Mouse (Mus musculus) liver, embryonic 12.5 days (tissue): ENCODE data around the gene Olfr113. TPM values are rescaled to one million over a fixed set of nuclear protein-coding genes. Genes with fewer than 3 reads are reported as not detected.
"Not testable (repeated sequence)": the region's sequence is repeated elsewhere in the genome, so short reads cannot be mapped to it uniquely, and the experiment has no call there.

ENCODE experiments used
- ATAC-seq: fragments of 200-750 bp; cut with Nextera tagmentation; 2 replicates; pipeline ENCODE4 v1.8.0; 2017; ENCODE audit warnings: moderate number of reproducible peaks, mild to moderate bottlenecking, moderate library complexity
- H3K27ac ChIP-seq: fragments of 300-500 bp; sonication (generic); 2 replicates; pipeline ENCODE4 v1.5.1; 2016; ENCODE audit warnings: mild to moderate bottlenecking
- H3K27me3 ChIP-seq: fragments of 300-500 bp; sonication (generic); replicated peaks from 2 replicates; pipeline ENCODE4 v1.6.1; 2016; ENCODE audit warnings: mild to moderate bottlenecking, moderate library complexity
- H3K36me3 ChIP-seq: fragments of 300-500 bp; sonication (generic); 2 replicates; pipeline ENCODE4 v1.6.1; 2016; ENCODE audit warnings: mild to moderate bottlenecking, moderate library complexity
- H3K4me1 ChIP-seq: fragments of 300-500 bp; sonication (generic); 2 replicates; pipeline ENCODE4 v1.6.1; 2016
- H3K4me2 ChIP-seq: fragments of 300-500 bp; sonication (generic); 2 replicates; pipeline ENCODE4 v1.6.1; 2016; ENCODE audit warnings: mild to moderate bottlenecking, moderate library complexity
- H3K4me3 ChIP-seq: fragments of 300-500 bp; sonication (generic); 2 replicates; pipeline ENCODE4 v1.5.1; 2016; ENCODE audit warnings: mild to moderate bottlenecking, moderate library complexity
- H3K9ac ChIP-seq: fragments of 300-500 bp; sonication (generic); 2 replicates; pipeline ENCODE4 v1.6.1; 2016; ENCODE audit warnings: mild to moderate bottlenecking, moderate library complexity
- H3K9me3 ChIP-seq: fragments of 300-500 bp; sonication (generic); replicated peaks from 2 replicates; pipeline ENCODE4 v1.6.1; 2016; ENCODE audit warnings: mild to moderate bottlenecking, moderate library complexity
- WGBS: fragments of 180-500 bp; shearing (Covaris S2); methylation state at CpG from one replicate; pipeline ENCODE4 v1.1.7; 2016; ENCODE audit not compliant: insufficient replicate concordance; 5-methylcytosine and 5-hydroxymethylcytosine counted together
- polyA plus RNA-seq: library from polyadenylated mRNA; unstranded; fragments of >200 nt; fragmentation: Nextera tagmentation; extraction: Ambion mirVana; gene quantifications from 2 replicates; pipeline ENCODE4 v1.2.1, GENCODE M21; 2016

Olfr113 gene
- polyA plus RNA-seq: not detected in 2 replicates

DNA sequence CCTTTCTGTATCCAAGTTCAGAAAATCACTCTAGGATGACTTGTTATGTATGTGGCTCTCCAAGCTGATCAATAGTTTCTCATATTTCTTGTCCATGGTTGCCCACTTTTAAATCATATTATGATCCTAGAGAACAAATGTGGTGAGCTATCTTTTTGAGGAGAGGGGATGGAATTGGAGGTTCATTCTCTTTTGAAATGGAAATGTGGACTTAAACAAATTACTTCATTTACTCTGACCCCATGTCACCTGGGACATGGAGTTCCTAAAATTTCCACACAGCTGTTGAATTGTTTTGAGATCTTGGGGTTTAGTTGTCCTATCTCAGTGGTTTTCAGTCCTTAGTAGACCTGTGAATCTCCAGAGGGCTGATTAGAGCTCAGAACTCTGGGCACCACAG lies at the start of gene Olfr113:
Gene Olfr113 (minus strand): TSS at position 101 of the 400 bp plus-strand sequence.
- no peaks in the 10 kb centered on the region for H3K9me3 ChIP-seq
- H3K4me3 ChIP-seq: no peak within 1 kb of the TSS
- no peaks in the 10 kb centered on the region for H3K4me1 ChIP-seq
- no peak within 1 kb of the TSS for H3K9ac ChIP-seq
- no peaks in the 10 kb centered on the region for H3K27me3 ChIP-seq
- H3K36me3 ChIP-seq: no peaks in the 10 kb centered on the region
- H3K27ac ChIP-seq: no peak within 1 kb of the TSS
- no peak within 1 kb of the TSS for H3K4me2 ChIP-seq
- no peak for ATAC-seq

DNA sequence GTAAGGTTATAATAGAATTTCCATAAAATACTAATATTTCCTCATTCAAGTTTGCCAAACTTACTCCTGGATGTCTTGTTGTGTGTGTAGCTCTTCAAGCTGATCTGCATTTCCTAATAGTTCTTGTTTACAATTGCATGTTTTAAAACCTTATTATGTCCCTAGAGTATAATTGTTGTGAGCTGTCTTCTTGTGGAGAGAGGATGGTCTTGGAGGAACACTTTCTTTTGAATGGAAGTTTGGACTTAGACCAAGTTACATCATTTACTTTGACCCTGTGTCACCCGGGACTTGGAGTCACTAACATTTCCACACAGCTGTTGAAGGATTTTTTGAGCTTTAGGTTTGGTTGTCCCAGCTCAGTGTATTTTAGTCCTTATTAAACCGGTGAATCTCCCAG lies 49.5 kb upstream of the Olfr113 start, which contains the start of the genes Olfr115 and Olfr116:
Gene Olfr115 (minus strand): TSS at position 101 of the 400 bp plus-strand sequence.
Gene Olfr116 (minus strand): TSS at position 191 of the 400 bp plus-strand sequence.
- no peaks in the 10 kb centered on the region for H3K36me3 ChIP-seq
- 0 out of 2 replicates have a peak, but pooled peaks cover 8% of the 10 kb centered on the region for H3K9me3 ChIP-seq
- no peaks in the 10 kb centered on the region for H3K27me3 ChIP-seq
- no peaks in the 10 kb centered on the region for H3K4me1 ChIP-seq
- H3K9ac ChIP-seq: no peak within 1 kb of the TSS
- no peak within 1 kb of the TSS for H3K27ac ChIP-seq
- 66% methylated on average over 2 of the region's 2 CpGs for WGBS
- H3K4me2 ChIP-seq: no peak within 1 kb of the TSS
- no peak within 1 kb of the TSS for H3K4me3 ChIP-seq
- no peak for ATAC-seq

DNA sequence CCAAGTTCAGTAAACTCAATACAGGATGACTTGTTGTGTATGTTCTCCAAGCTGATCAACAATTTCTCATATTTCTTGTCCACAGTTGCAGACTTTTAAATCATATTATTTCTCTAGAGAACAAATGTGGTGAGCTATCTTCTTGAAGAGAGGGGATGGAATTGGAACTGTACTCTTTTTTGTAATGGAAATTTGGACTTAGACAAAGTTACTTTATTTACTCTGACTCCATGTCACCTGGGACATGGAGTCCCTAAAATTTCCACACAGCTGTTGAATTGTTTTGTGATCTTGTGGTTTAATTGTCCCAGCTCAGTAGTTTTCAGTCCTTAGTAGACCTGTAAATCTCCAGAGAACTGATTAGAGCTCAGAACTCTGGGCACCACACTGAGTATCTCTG lies 15.2 kb upstream of the Olfr113 start, which contains the start of gene Olfr114:
Gene Olfr114 (minus strand): TSS at position 101 of the 400 bp plus-strand sequence.
- no peak for ATAC-seq
- H3K9me3 ChIP-seq: no peaks in the 10 kb centered on the region
- no peaks in the 10 kb centered on the region for H3K36me3 ChIP-seq
- no peaks in the 10 kb centered on the region for H3K27me3 ChIP-seq
- no peak within 1 kb of the TSS for H3K4me3 ChIP-seq
- H3K9ac ChIP-seq: no peak within 1 kb of the TSS
- H3K4me2 ChIP-seq: no peak within 1 kb of the TSS
- no peaks in the 10 kb centered on the region for H3K4me1 ChIP-seq
- H3K27ac ChIP-seq: no peak within 1 kb of the TSS

DNA sequence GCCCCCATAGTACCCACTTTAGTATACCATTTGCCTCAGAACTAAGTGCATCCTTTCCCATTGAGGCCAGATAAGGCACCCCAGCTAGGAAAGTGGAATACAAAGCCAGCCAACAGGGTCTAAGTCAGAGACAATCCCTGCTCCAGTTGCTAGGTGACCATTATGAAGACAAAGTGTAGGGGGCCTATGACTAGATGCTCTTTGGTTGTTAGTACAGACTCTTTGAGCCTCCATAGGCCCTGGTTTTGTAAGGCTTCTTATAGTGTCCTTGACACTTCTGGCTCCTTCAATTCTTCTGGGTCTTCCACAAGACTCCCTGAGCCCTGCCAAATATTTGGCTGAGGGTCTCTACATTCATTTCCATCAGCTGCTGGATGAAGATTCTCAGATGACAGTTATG lies 8.1 kb downstream of the Olfr113 start, which contains the start of gene Olfr112:
Gene Olfr112 (minus strand): TSS at position 101 of the 400 bp plus-strand sequence.
- Histone ChIP-seq H3K27ac (no peak within 1 kb of the TSS), H3K4me1 (no peaks in the 10 kb centered on the region), H3K9ac (no peak within 1 kb of the TSS), H3K36me3 (no peaks in the 10 kb centered on the region), H3K4me2 (no peak within 1 kb of the TSS), H3K4me3 (no peak within 1 kb of the TSS), H3K9me3 (no peaks in the 10 kb centered on the region), H3K27me3 (no peaks in the 10 kb centered on the region)
- ATAC-seq: no peak

GRCm38 (mm10) chr17:37558913-37559615 lies 18.4 kb downstream of the Olfr113 start:
- Histone ChIP-seq H3K9ac (no peak overlapping the region), H3K4me2 (no peak overlapping the region), H3K27me3 (no peaks in the 10 kb centered on the region), H3K9me3 (no peaks in the 10 kb centered on the region), H3K4me1 (no peaks in the 10 kb centered on the region), H3K4me3 (no peak overlapping the region), H3K36me3 (no peaks in the 10 kb centered on the region), H3K27ac (no peak overlapping the region)
- 56% methylated on average over 1 of the region's 1 CpGs for WGBS
- ATAC-seq: no peak

DNA sequence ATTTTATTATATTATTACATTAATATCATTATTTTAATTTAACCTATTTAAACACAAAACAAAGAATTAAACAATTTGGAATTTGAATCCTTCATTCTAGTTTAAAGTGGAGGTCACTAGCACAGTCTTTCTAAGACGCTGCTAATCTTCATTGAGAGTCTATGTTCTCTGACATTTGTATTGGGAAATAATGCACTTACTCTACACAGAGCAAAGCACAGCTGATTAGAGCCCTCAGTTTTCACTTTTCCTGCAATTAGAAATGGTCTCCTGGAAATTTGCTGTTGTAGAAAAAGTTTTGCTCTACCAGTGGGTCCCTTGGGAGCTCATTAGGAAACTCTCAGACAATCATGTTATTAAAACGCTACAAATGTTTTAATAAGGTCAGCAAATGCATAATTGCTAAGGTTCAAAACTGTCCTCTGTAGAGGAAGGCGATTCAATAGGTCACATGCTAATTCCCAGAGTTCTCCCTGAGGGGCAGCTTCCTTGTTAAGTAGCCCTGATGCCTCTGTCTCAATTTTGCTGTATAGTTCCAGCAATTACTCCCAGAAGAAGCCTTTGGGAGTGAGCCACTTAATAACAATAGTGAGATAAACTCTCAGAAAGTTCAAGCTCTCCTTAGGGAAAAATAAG lies 33.5 kb downstream of the Olfr113 start:
- no peak overlapping the region for H3K27ac ChIP-seq
- H3K4me1 ChIP-seq: no peaks in the 10 kb centered on the region
- H3K4me2 ChIP-seq: no peak overlapping the region
- no peaks in the 10 kb centered on the region for H3K36me3 ChIP-seq
- no peaks in the 10 kb centered on the region for H3K9me3 ChIP-seq
- ATAC-seq: no peak
- no peaks in the 10 kb centered on the region for H3K27me3 ChIP-seq
- no peak overlapping the region for H3K9ac ChIP-seq
- no peak overlapping the region for H3K4me3 ChIP-seq
- 52% methylated on average over 3 of the region's 3 CpGs for WGBS

DNA sequence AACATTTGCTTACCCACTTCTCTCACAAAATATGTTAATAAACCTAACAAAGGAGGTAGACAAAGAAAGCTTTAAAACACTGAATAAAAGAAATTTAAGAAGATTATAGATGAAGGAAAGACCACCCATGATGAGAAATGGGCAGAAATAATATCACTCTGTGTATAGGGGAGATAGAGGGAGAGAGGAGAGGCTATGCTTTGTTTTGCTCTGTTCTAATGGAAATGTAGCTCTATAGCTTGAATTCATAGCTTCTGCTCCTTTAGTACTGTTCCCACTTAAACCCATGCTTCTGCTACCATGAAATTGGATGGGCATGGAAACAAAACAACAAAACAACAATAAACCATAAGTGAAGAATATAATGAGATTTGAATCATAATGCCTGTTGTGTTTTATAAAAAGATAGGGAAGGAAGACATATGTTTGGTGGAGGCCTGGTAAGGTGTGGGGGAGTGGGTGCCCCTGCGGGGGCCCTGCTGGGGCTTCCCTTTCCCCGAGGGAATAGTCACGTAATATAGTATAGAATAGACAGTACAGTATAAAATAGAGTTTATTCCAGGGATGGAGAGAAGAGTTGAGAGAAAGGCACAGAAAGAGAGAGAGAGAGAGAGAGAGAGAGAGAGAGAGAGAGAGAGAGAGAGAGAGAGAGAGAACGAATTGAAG lies 35.9 kb downstream of the Olfr113 start:
- H3K4me2 ChIP-seq: no peak overlapping the region
- no peaks in the 10 kb centered on the region for H3K9me3 ChIP-seq
- no peaks in the 10 kb centered on the region for H3K4me1 ChIP-seq
- H3K4me3 ChIP-seq: no peak overlapping the region
- no peak for ATAC-seq
- H3K27ac ChIP-seq: no peak overlapping the region
- H3K27me3 ChIP-seq: no peaks in the 10 kb centered on the region
- no peak overlapping the region for H3K9ac ChIP-seq
- 70% methylated on average over 4 of the region's 4 CpGs for WGBS
- no peaks in the 10 kb centered on the region for H3K36me3 ChIP-seq

GRCm38 (mm10) chr17:37538416-37538815 lies 39.0 kb downstream of the Olfr113 start:
- H3K4me2 ChIP-seq, H3K27me3 ChIP-seq, H3K4me1 ChIP-seq, H3K9ac ChIP-seq, H3K27ac ChIP-seq, H3K4me3 ChIP-seq, ATAC-seq, H3K9me3 ChIP-seq, H3K36me3 ChIP-seq: not testable (repeated sequence)
- 23% methylated on average over 1 of the region's 1 CpGs for WGBS

DNA sequence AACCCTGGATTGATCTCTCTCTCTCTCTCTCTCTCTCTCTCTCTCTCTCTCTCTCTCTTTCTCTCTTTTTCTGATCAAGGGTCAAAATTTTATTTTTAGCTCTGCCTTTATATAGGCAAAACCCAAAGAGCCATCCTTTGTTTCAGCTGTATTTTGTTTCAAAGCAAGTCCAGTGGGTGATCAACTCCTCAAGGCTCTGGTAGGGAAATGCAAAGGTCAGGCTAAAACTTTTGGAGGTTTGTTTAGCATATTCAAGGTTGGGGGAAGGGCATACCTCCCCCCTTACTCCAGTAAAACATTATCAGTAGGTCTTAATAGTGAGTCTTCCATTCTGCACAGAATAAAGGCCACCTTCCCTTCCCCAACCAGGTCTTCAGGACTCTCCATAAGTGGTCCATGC lies 42.3 kb downstream of the Olfr113 start:
- H3K9me3 ChIP-seq: no peaks in the 10 kb centered on the region

DNA sequence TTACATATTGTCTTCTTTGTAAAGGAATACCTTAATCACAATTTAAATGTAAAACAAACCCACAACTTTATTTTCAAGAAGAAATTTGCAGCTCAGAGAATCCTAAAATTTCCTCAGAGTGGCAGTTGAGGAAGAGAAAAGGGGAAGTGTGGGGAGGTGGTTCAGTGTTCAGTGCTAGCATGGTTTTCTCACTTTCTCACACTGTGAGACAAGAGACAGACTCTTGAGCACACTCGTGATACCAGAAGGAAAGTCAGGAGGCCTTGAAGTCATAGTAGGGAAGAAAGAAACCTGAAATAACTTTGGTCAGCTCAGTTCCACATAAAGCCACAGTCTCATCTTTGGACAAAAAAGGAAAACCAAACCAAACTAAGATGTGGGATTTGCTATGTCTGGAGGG lies 52.0 kb downstream of the Olfr113 start:
- not testable (repeated sequence) for H3K36me3 ChIP-seq, ATAC-seq, H3K9ac ChIP-seq, H3K27ac ChIP-seq, H3K4me1 ChIP-seq, H3K4me2 ChIP-seq, H3K9me3 ChIP-seq, H3K27me3 ChIP-seq, H3K4me3 ChIP-seq
- 17% methylated on average over 1 of the region's 1 CpGs for WGBS

More for the DNA sequence above, 42.3 kb downstream of the Olfr113 start:
- no peak overlapping the region for H3K4me2 ChIP-seq
- no peak overlapping the region for H3K4me3 ChIP-seq
- H3K36me3 ChIP-seq: no peaks in the 10 kb centered on the region
- H3K27ac ChIP-seq: no peak overlapping the region
- no peak overlapping the region for H3K9ac ChIP-seq
- no peak for ATAC-seq
- no peaks in the 10 kb centered on the region for H3K4me1 ChIP-seq
- no peaks in the 10 kb centered on the region for H3K27me3 ChIP-seq

DNA sequence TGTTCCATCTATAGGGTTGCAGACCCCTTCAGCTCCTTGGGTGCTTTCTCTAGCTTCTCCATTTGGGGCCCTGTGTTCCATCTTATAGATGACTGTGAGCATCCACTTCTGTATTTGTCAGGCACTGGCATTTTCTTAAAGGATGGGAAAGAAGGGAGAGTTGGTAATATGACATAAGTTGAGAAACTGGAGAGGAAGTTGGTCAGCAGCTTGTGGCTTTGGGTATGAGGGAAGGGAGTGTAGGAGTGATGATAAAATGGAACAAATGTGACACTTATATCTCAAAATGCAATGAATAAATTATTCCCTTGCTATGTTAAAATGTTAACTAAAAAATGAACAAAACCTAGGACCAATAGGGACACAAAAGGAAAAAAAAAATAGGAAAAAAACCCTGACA lies 52.9 kb downstream of the Olfr113 start:
- H3K27me3 ChIP-seq, H3K36me3 ChIP-seq, H3K4me1 ChIP-seq, H3K4me3 ChIP-seq, H3K9ac ChIP-seq, H3K4me2 ChIP-seq, H3K9me3 ChIP-seq, H3K27ac ChIP-seq, ATAC-seq: not testable (repeated sequence)
